Mouse (Mus musculus) liver, adult 2 months (tissue): ENCODE measurements around the gene Dytn. TPM values are rescaled to one million over a fixed set of nuclear protein-coding genes. Genes with fewer than 3 reads are reported as not detected.

ENCODE experiments used
- DNase-seq: peaks from one replicate; pipeline ENCODE4 v3.0.0-alpha.2; 2011; ENCODE audit warnings: low read depth, low spot score; ENCODE audit errors: extremely low read depth
- H3K27ac ChIP-seq: fragments of 200-500 bp; replicated peaks from 2 replicates; pipeline ENCODE4 v1.5.1; 2012; ENCODE audit warnings: low read depth, mild to moderate bottlenecking, control low read depth, inconsistent platforms, low read length; ENCODE audit not compliant: insufficient read depth
- H3K27me3 ChIP-seq: fragments of 200-500 bp; 2 replicates; pipeline ENCODE4 v1.6.1; 2012; ENCODE audit warnings: mild to moderate bottlenecking, moderate library complexity, low read length, inconsistent platforms; ENCODE audit not compliant: control insufficient read depth, insufficient read depth
- H3K36me3 ChIP-seq: fragments of 200-500 bp; 2 replicates; pipeline ENCODE4 v1.6.1; 2012; ENCODE audit warnings: low read length, inconsistent platforms; ENCODE audit not compliant: control insufficient read depth, insufficient read depth
- H3K4me1 ChIP-seq: fragments of 200-500 bp; 2 replicates; pipeline ENCODE4 v1.6.1; 2011; ENCODE audit warnings: low read length; ENCODE audit not compliant: control insufficient read depth, insufficient read depth
- H3K4me3 ChIP-seq: fragments of 200-500 bp; 2 replicates; pipeline ENCODE4 v1.5.1; 2011; ENCODE audit warnings: low read depth, mild to moderate bottlenecking, control low read depth, low read length, moderate library complexity; ENCODE audit not compliant: insufficient read depth
- H3K79me2 ChIP-seq: fragments of 200-500 bp; 2 replicates; pipeline ENCODE4 v1.6.1; 2012; ENCODE audit warnings: inconsistent platforms, mild to moderate bottlenecking, low read length, moderate library complexity; ENCODE audit not compliant: control insufficient read depth, insufficient read depth
- H3K9ac ChIP-seq: fragments of 200-500 bp; 2 replicates; pipeline ENCODE4 v1.6.1; 2012; ENCODE audit warnings: low read depth, mild to moderate bottlenecking, control low read depth, inconsistent platforms, low read length
- CTCF ChIP-seq: fragments of 200-500 bp; IDR thresholded peaks from 2 replicates; pipeline ENCODE4 v1.5.1; 2011; ENCODE audit warnings: low read depth, low read length, control low read depth
- POLR2A ChIP-seq: fragments of 200-500 bp; IDR thresholded peaks from 2 replicates; pipeline ENCODE4 v1.6.1; 2011; ENCODE audit warnings: low read length, control low read depth; ENCODE audit not compliant: insufficient read depth; ENCODE audit errors: extremely low read depth
- WGBS: fragments of 180-500 bp; shearing (Covaris S2); methylation state at CpG from one replicate; pipeline ENCODE4 v1.1.7; 2018; 5-methylcytosine and 5-hydroxymethylcytosine counted together
- polyA plus RNA-seq: library from polyadenylated mRNA; depleted of rRNA; stranded (reverse); fragments of >200 nt; gene quantifications from 2 replicates; pipeline ENCODE4 v1.2.3, GENCODE M21; 2012; rRNA removed
- total RNA-seq: library from RNA; depleted of rRNA; stranded (reverse); fragments of >200 nt; gene quantifications from 2 replicates; pipeline ENCODE4 v1.2.3, GENCODE M21; 2014; rRNA removed

Gene Dytn
- total RNA-seq (not detected in 2 replicates), polyA plus RNA-seq (not detected in 2 replicates)

DNA sequence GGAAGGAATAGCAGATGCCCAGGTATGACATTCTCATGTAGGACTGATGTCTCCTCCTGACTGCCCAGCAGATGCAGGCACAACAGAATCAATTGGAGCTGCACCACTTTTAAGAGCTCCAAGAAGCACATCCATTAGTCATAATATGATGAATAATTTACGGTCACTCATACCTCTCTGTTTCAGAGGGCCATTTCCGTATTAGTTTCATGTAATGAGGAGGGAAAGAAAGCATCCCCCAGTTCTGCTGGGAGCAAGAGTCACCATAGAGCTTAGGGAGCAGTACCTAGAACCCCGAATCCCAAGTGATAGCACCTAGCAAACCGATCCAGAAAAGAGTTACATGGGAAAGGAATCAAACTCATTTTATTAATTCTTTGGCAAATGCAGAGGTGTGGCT is at the start of gene Dytn:
Gene Dytn (minus strand): TSS at position 101 of the 400 bp plus-strand sequence.
- no peaks in the 10 kb centered on the region for H3K36me3 ChIP-seq

DNA sequence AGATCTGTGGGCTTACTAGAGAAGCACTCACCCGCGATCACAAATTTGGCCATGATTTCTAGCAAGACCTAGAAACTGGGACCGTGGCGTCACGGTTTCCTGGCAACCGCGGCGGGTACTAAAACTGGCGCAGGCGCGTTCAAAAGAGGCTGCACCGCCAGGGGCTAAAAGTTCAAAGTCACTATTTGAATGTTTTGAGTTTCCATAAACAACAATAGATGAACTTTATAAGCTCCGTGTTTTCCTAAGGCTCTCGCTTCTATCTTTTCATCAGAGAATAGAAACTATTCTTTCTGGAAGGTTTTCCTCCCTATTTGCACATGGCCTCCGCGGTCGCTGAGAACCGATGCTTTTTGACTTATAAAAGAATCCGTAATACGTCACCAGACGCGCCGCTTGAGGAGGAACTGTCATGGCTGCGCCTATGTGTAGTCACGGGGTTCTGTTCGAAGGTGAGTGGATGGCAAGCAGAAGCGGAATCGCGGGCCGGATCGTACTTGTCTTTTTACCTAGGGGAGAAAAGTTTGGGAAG is 43.6 kb upstream of the Dytn start, which contains the start of the genes Mdh1b and Fastkd2:
Gene Mdh1b (minus strand): TSS at position 79 of the 532 bp plus-strand sequence.
Gene Fastkd2 (plus strand): TSS at position 375 of the 532 bp plus-strand sequence.
- Histone ChIP-seq H3K4me3 (peak within 1 kb of the TSS; percentile 66), H3K4me1 (peaks cover 8% of the 10 kb centered on the region), H3K36me3 (no peaks in the 10 kb centered on the region; the same call in 1 of the 2 replicates), H3K79me2 (peaks cover 2% of the 10 kb centered on the region; the same call in 1 of the 2 replicates), H3K9ac (peak within 1 kb of the TSS; percentile 68), H3K27ac (no peak within 1 kb of the TSS; the same call in 1 of the 2 replicates), H3K27me3 (no peaks in the 10 kb centered on the region)
- WGBS, result under 1% methylated on average over 31 of the region's 31 CpGs
- peak; percentile 86 for DNase-seq
- no peak for TF ChIP-seq CTCF
- no peak for TF ChIP-seq POLR2A

More for the DNA sequence above, at the start of gene Dytn:
- 83% methylated on average over 4 of the region's 4 CpGs for WGBS
- TF ChIP-seq CTCF, result no peak
- DNase-seq, result no peak
- H3K4me1 ChIP-seq, result no peaks in the 10 kb centered on the region
- no peak within 1 kb of the TSS for H3K27ac ChIP-seq
- H3K27me3 ChIP-seq, result no peaks in the 10 kb centered on the region
- no peak within 1 kb of the TSS for H3K9ac ChIP-seq
- H3K79me2 ChIP-seq, result no peaks in the 10 kb centered on the region
- no peak within 1 kb of the TSS for H3K4me3 ChIP-seq

DNA sequence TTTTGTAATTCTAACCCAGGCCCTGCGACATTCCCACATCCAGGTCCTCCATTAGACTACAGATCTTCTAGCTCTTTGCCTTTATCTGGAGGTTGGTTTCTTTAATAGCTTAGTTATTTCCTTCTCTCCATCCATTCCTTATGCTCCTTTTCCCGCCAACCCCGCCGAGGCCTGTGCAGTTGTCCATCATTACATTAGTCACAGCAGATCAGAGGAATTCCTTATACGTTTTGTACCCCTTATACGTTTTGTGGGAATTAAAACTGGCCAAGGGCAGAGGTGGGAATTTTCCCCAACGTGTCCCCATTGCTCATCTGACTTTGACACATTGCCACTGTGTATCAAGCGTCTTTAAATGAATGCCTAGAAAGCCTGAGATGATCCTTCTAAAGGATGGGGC is 43.1 kb upstream of the Dytn start:
- Histone ChIP-seq H3K27me3 (no peaks in the 10 kb centered on the region; the same call in 1 of the 2 replicates), H3K27ac (no peak overlapping the region), H3K36me3 (no peaks in the 10 kb centered on the region), H3K4me3 (peak overlapping the region; percentile 66; the same call in 1 of the 2 replicates), H3K79me2 (peaks cover 2% of the 10 kb centered on the region; the same call in 1 of the 2 replicates), H3K9ac (no peak overlapping the region), H3K4me1 (peaks cover 8% of the 10 kb centered on the region)
- DNase-seq, result no peak
- TF ChIP-seq CTCF (no peak), POLR2A (no peak)
- 63% methylated on average over 8 of the region's 8 CpGs for WGBS

DNA sequence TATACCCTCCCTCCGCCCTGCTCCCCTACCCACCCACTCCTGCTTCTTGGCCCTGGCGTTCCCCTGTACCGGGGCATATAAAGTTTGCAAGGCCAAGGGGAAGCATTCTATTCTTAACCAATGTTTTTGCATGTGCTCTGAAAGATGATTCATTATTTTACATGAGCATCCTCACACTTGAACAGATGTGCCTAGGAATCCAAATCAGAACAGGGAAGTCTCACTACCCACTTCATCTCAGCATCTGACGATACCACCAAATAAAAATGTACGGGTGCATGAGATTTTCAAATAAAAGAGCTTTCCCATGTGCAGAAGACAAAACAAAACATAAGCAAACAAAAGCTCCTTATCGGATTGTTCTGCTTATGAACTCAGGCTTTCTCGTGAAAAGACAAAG is 33.4 kb upstream of the Dytn start:
- no peak overlapping the region for H3K9ac ChIP-seq
- TF ChIP-seq CTCF (no peak), POLR2A (no peak)
- 82% methylated on average over 7 of the region's 7 CpGs for WGBS
- H3K36me3 ChIP-seq, result no peaks in the 10 kb centered on the region
- H3K79me2 ChIP-seq, result no peaks in the 10 kb centered on the region
- H3K27ac ChIP-seq, result no peak overlapping the region
- H3K27me3 ChIP-seq, result no peaks in the 10 kb centered on the region; the same call in 1 of the 2 replicates
- no peak for DNase-seq
- no peak overlapping the region for H3K4me3 ChIP-seq
- H3K4me1 ChIP-seq, result no peaks in the 10 kb centered on the region

DNA sequence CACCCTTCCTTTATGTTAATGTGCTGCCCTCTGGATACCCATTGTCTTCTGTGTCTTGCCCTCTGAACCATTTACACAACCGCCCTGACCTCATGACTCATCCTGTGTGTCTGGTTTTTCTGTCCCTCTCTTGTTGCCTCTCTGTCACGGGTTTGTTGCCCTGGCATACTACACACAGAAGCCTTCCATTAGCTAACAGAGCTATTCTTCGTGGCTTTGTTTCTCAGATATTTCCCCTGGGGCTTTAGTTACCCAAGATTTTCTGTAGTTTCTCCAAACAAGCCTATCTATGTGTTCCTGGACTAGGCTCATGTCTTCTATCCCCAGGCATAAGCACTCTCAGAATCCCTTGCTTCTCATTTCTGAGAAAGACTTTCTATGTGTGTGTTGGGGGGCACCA is 22.1 kb upstream of the Dytn start:
- H3K4me3 ChIP-seq, result no peak overlapping the region
- no peaks in the 10 kb centered on the region for H3K36me3 ChIP-seq
- no peak overlapping the region for H3K9ac ChIP-seq
- DNase-seq, result no peak
- H3K27ac ChIP-seq, result no peak overlapping the region
- no peaks in the 10 kb centered on the region for H3K79me2 ChIP-seq
- TF ChIP-seq CTCF, result no peak
- TF ChIP-seq POLR2A, result no peak
- H3K27me3 ChIP-seq, result no peaks in the 10 kb centered on the region
- no peaks in the 10 kb centered on the region for H3K4me1 ChIP-seq
- 64% methylated on average over 3 of the region's 3 CpGs for WGBS

DNA sequence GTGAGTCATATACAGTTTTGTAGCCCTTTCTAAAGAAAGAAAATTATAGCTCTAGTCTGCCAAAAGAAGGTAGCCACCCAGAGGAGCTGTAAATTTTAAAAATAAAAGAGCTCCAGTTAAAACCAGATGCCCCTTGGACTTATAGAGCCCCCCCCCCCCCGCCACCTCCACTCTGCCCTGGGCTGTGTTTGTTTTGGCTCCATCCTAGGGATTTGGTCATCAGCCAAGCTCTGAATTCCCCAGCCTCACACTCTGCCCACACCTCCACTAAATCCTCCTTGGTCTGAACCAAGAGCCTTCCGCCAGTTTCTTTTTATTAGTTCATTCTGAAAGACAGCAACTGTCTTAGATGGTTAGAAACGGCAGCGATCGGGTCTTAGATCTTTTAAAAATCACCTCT is 19.0 kb upstream of the Dytn start:
- 34% methylated on average over 5 of the region's 5 CpGs for WGBS
- no peak overlapping the region for H3K9ac ChIP-seq
- H3K4me1 ChIP-seq, result no peaks in the 10 kb centered on the region
- H3K27me3 ChIP-seq, result no peaks in the 10 kb centered on the region
- no peaks in the 10 kb centered on the region for H3K36me3 ChIP-seq
- H3K4me3 ChIP-seq, result no peak overlapping the region
- TF ChIP-seq CTCF (no peak), POLR2A (no peak)
- H3K27ac ChIP-seq, result no peak overlapping the region
- H3K79me2 ChIP-seq, result no peaks in the 10 kb centered on the region
- DNase-seq, result peak; percentile 49
